Mouse (Mus musculus): ENCODE measurements around the gene Reep3. TPM values are rescaled to one million over a fixed set of nuclear protein-coding genes. Genes with fewer than 3 reads are reported as not detected.

The Reep3 gene
- total RNA-seq, 2 experiments from 2014 or later: 16.6 to 17.8 TPM

DNA sequence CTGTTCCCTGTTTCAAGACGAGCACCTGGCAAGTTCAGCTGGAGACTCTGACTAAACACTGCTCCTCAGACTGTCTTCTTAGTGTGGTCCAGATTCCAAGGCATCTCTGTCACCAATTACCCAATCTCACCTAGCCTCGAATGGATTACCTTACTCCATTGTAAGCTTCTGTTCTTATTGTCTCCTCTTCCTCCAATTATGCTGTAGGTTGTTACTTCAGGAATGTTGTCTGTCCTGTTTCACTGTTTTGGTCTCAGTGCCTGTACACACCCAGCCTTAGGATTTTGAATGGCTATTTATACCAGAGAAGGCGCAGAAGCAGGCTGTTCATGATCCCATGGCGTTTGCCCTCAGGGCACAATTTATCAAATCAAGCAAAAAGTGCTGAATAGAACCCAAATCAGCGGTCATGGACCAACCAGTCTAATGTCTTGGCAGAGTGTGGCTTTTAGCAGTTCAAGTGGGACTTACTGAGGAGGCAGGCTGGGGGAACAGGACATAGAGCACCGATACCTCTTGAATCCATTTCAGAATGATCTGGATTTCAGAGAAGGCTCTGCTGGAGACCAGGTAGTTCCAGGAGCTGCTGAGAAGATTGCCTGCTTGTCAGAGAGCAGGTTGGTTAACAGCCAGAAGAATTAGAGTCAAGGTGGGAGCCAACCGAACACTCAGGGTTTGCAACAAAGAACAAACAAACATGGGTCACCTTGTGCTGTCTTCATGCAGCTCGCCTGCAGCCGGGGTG, 10.4 kb upstream of the Reep3 start:
- no peak for DNase-seq (ENCODE audit: extremely low spot score in 1 of 2, low spot score in 2 of 2)
- H3K27ac ChIP-seq: no peak overlapping the region

GRCm38 (mm10) chr10:67106400-67106799, 9.7 kb upstream of the Reep3 start:
- H3K4me3 ChIP-seq: no peak overlapping the region
- intact Hi-C loops (cut with DNase I): no loop called here
- H3K27ac ChIP-seq: no peak overlapping the region
- no peak for DNase-seq (ENCODE audit: extremely low spot score in 1 of 2, low spot score in 2 of 2)
- TF ChIP-seq CTCF (IDR thresholded peaks at IDR 0.05): no peak

More for the DNA sequence above, 10.4 kb upstream of the Reep3 start:
- TF ChIP-seq CTCF (IDR thresholded peaks at IDR 0.05): no peak
- H3K4me3 ChIP-seq: no peak overlapping the region
- intact Hi-C loops (cut with DNase I): no loop called here

GRCm38 (mm10) chr10:67105331-67106217, 8.8 kb upstream of the Reep3 start:
- no peak for TF ChIP-seq CTCF (IDR thresholded peaks at IDR 0.05)
- no peak for DNase-seq (ENCODE audit: extremely low spot score in 1 of 2, low spot score in 2 of 2)
- intact Hi-C loops (cut with DNase I): no loop called here
- Histone ChIP-seq H3K27ac (no peak overlapping the region), H3K4me3 (no peak overlapping the region)

- Histone ChIP-seq H3K4me3 (no peak overlapping the region), H3K27ac (no peak overlapping the region)
- TF ChIP-seq CTCF (IDR thresholded peaks at IDR 0.05): no peak
- DNase-seq (ENCODE audit: extremely low spot score in 1 of 2, low spot score in 2 of 2): no peak
- intact Hi-C loops (cut with DNase I): no loop called here
Observed at GRCm38 (mm10) chr10:67104543-67104942, 7.8 kb upstream of the Reep3 start.

DNA sequence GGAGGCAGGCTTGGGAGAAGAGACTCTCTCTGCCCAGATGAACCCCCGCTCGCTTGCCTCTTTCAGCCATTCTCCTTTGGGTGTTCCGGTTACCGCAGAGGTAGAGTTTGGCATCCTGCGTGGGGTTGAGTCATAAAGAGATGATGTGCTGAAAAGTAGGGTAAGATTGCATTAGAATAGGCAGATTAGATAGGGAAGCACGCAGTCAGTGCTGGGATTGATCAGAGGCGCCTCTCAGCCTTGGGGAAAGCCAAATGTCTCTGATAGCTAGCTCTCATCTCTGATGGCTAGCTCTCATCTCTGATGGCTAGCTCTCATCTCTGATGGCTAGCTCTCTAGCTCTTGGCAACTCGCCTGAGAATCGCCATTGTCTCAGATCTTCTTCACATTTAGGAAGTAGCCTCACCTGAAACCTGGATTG, 4.1 kb upstream of the Reep3 start:
- DNase-seq (ENCODE audit: extremely low spot score in 1 of 2, low spot score in 2 of 2): no peak
- intact Hi-C loops (cut with DNase I): no loop called here
- no peak for TF ChIP-seq CTCF (IDR thresholded peaks at IDR 0.05)
- Histone ChIP-seq H3K4me3 (no peak overlapping the region), H3K27ac (no peak overlapping the region; the same call in 1 of the 2 replicates)

DNA sequence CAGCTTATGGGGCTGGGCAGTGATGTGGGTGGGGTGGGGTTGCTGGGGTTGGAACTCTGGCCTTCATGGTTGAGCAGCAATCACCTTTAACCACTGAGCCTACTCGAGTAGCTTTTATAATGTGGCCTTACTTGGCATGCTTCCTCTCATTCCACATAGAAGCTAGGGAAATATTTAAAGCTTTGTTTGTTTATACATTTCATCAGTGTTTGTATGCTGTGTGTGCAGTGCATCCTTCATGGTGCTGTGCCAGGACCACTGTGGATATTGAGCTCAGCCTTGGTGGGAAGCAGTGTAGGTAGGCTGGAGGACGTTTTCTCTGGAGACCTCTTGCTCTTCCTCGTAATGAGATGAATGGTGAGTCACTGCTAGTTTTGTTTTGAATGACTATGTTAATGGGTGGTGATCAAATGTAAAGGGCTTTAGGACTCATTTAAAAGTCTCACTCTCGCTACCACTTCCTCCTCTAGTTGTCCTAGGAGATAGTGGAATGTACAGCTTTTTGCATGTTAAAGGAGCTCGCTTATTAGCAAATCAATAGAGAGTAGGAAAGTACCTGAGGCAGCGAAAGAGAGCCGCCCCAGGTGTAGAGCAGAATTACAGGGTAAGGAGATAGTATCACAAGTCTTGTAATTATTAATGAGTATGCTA, 3.4 kb upstream of the Reep3 start:
- Histone ChIP-seq H3K27ac (no peak overlapping the region), H3K4me3 (peak overlapping the region; percentile 4; the same call in 1 of the 2 replicates)
- TF ChIP-seq CTCF (IDR thresholded peaks at IDR 0.05): no peak
- no peak for DNase-seq (ENCODE audit: extremely low spot score in 1 of 2, low spot score in 2 of 2)
- intact Hi-C loops (cut with DNase I): no loop called here

DNA sequence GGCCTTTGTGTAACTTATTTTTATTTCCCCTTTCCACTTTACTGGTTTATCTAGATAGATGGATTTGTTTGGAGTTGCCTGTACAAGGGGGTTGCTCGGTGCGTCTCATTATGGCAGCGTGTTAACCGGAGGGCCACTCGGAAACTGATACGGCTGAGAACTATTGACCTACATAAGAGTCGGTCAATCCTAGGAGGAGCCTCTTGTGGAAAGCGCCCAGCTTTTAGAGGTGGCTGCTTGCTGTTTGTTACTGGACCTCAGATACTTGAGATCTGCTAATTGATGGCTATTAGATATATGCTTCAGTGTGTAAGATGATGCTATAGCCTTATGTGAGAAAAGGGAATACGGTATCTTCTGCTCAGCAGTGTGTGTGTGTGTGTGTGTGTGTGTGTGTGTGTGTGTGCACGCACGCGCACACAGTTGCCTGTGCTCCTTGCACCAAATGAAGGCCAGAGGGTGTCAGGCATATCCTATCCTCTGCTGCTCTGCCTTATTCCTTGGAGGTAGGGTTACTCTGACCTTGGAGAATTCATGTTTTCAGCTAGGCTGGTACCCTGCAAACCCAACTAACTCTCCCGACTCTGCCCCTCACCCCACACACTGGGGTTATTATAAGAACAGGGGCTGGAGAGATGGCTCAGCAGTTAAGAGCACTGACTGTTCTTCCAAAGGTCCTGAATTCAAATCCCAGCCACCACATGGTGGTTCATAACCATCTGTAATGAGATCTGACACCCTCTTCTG, 2.6 kb upstream of the Reep3 start:
- Histone ChIP-seq H3K4me3 (peak overlapping the region; percentile 99), H3K27ac (no peak overlapping the region)
- intact Hi-C loops (cut with DNase I): loop anchor here (5.0 kb wide), 4 partner anchors 42 to 177 kb away; no protein-coding TSS in a partner anchor
- TF ChIP-seq CTCF (IDR thresholded peaks at IDR 0.05): no peak
- DNase-seq (ENCODE audit: extremely low spot score in 1 of 2, low spot score in 2 of 2): no peak

GRCm38 (mm10) chr10:67098408-67099050, 1.8 kb upstream of the Reep3 start:
- intact Hi-C loops (cut with DNase I): loop anchor here (5.0 kb wide), 4 partner anchors 41 to 176 kb away; no protein-coding TSS in a partner anchor
- peak overlapping the region; percentile 99 for H3K4me3 ChIP-seq
- no peak for DNase-seq (ENCODE audit: extremely low spot score in 1 of 2, low spot score in 2 of 2)
- peak overlapping the region; percentile 98; the same call in 1 of the 2 replicates for H3K27ac ChIP-seq
- no peak for TF ChIP-seq CTCF (IDR thresholded peaks at IDR 0.05)

GRCm38 (mm10) chr10:67097437-67098150, 849 bp upstream of the Reep3 start:
- peak; percentile 27 for TF ChIP-seq CTCF (IDR thresholded peaks at IDR 0.05)
- DNase-seq (ENCODE audit: extremely low spot score in 1 of 2, low spot score in 2 of 2): no peak
- Histone ChIP-seq H3K4me3 (peak overlapping the region; percentile 99), H3K27ac (peak overlapping the region; percentile 98)
- intact Hi-C loops (cut with DNase I): loop anchor here (2.0 to 5.0 kb wide), 5 partner anchors 40 to 189 kb away; no protein-coding TSS in a partner anchor

Data from left cerebral cortex, adult 2 months (tissue).